Mouse (Mus musculus) embryo, embryonic 10.5 days (tissue): ENCODE measurements around the gene Disp1.

Experiments used
- DNase-seq: peaks from one replicate; pipeline ENCODE4 v3.0.0-alpha.2; 2015; ENCODE audit warnings: low spot score

Disp1 gene

DNA sequence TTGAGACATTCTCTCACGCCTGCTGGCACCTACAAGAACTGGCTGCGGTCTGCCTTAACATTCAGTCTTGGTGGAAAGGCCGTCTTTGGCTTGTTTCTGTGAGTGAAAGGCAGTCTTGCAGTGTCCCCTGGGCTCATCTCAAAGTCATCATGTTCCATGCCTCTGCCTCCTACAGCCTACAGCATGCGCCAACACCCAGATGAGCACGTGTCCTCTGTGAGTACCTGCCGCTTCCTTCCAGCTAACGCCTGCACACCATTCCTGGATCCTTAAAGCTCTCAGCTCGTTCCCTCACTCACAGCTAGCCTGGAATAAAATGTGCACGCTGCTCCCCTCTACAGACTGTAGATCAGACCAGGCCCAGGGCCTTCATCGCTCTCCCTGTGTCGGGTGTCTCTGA, 60.3 kb downstream of the Disp1 start:
- DNase-seq = no peak

DNA sequence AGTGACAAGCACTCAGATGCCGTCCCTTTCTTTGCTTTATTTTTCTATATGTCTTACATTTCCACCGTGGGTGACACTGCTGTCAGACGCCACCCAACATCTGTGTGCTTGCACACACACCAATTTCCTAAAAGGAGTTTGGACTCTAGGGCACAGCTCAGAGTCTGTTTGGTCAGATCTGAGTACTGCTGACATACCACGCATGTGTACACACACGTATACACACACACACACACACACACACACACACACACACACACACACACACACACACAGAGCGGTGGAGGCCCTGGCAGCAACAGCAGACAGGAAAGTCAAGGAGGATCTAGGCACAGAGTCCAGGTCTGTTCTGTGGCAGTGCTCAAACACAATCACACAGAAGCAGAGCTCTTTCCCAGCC, 61.1 kb downstream of the Disp1 start:
- DNase-seq = no peak

DNA sequence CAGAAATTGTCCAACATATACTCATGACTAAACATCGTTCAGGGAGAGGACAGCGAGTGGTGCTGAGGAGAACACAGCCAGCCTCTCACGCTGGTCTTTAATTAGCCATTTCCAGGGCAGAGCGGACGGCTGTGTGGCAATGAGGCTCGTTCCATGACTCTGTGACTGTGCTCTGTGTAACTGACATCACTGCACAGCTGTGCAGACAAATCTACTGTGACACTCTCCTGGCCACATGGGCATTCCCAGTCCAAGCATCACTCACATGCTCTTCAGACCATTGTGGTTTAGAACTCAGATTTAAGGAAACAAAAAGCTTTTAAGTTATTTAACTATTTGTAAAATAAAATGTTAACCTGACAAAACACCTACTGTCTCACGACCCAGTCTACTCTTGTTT, 62.1 kb downstream of the Disp1 start:
- no peak for DNase-seq

DNA sequence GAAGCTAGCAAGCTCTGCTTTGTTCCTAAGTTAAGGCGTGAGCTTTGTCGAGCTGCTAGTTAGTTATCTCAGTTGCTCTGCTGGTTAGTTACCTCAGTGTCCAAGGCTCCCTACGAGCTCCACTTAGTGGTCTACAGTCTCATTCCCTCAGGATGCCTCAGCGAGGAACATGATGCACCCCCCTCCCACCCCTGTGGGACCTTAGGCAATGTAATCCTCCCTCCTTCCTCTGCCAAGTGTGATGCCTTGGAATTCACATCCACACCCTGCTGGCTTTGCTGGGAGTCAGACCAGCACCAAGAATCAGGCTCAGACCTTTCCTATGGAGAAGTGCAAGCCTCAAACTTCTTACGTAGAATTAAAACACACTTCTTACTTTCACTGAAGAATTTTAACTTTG, 65.7 kb downstream of the Disp1 start:
- DNase-seq = no peak

DNA sequence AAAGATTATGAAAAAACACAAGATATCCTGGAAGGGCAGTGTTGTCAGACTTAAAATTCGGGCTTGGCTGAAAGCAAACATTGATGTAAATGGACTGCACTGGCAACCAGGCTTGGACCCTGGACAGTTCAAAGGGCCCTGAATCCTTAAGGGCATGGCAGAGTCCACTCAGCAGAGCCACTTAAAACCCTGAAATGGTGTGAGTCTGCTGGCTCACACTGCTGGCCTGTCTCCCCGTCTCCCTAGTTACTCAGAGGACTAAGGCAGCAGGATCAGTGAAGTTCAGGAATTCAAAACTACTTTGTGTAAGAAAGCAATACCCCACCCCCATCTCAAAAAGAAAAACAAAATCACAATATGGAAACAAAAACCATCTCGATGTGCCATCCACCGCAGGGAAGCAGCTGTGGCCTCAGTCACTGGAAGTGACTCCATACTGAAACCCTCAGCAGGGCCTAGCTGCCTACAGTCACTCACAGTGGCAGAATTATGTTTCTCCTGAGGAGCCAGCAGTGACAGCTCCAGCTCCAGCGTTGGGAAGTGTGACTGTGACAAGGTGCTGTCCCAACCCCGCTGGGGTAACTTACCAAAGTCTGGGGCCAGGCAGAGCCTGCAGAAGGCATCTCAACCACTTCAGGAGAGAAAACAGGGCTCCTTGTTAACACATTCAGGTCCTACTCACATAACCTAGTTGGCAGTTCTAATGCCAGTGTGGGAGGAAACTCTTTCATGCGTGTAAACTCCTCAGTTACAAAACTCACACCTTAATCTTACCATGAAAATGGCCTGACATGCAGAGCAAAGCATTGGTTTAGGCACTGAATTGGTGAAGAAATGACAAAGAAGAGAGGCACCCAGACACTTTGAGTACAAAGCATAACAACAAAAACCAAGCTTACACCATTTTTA, 66.8 kb downstream of the Disp1 start:
- no peak for DNase-seq

- no peak for DNase-seq
Measured at GRCm38 (mm10) chr1:183153354-183153753, 68.0 kb downstream of the Disp1 start.

- DNase-seq = no peak
Measured at GRCm38 (mm10) chr1:183151510-183152319, 69.6 kb downstream of the Disp1 start.

DNA sequence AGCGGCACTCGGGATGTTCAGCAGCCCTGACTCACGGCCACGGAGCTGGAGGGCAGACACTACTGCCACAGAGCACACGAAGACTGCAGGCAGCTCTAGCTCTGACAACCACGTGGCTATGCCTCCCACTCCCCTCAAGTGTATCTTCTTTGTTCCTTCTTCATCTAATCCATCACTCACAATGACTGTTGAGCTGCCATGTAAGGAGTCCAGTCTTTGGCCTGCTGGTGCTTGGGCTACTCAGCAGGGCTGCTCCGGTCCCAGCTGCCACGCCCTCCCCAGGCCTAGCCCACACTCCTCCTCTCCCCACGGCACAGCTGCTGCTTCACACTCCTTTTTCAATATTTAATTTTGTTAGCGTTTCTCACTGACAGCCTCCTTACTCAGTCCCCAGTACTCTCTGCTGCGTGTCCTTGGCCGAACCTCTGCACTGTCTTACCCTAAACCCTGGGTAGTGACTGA, 70.9 kb downstream of the Disp1 start:
- DNase-seq = peak; percentile 50

DNA sequence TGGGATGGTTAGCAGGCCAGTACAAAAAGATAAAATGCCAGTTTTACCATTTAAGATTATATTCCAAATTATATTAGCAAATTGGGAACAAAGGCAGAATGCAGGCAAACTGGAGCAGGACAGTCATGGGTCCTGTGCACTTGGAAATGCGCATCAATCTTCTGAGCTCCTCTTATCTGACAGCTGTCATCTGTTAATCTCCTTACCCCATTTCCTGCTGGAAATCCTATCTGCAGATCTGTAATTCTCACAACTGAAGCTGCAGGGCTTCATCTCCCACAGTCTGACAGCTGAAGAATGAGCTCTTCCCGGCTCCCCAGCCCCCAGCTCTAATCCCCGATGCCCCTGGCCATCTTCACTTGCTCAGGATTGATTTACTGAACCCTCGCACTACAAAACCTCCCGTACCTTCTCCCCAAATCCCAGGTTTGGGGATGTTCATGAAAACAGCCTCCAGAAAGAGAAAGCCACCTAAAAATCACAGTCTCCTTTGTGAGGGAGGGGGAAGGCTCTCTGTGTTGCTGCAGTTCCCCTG, 71.7 kb downstream of the Disp1 start:
- no peak for DNase-seq

GRCm38 (mm10) chr1:183147438-183147841, 73.9 kb downstream of the Disp1 start:
- DNase-seq = peak; percentile 89

- DNase-seq = peak; percentile 51
Measured at GRCm38 (mm10) chr1:183146795-183147194, 74.5 kb downstream of the Disp1 start.

DNA sequence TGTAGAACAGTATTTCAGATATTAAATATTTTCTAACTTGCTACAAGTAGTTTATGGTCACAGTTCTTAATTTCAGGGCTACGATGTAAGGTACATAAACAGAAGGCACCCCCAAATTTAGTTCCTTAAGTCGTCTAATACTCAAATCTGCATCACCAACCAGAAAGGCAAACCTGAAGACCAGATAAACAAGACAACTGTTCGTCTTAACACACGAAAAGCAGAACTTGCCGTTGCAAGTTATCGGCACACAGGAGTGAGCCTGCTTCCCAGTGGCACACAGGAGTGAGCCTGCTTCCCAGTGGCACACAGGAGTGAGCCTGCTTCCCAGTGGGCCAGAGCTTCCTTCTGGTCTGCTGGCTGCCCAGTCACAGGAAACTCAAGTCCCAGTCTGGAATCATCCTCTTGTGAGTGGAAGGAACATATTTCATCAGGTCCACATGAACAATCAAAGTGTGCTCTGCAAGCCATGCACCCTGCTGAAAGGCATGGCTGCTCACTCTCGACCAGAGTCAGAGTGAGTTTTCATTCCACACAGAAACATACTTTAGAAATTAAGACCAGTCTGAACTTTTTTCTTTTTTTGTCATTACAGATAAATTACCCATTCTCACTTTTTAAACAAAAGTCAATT, 75.1 kb downstream of the Disp1 start:
- DNase-seq = no peak

- no peak for DNase-seq
Measured at GRCm38 (mm10) chr1:183144602-183145205, 76.6 kb downstream of the Disp1 start.

DNA sequence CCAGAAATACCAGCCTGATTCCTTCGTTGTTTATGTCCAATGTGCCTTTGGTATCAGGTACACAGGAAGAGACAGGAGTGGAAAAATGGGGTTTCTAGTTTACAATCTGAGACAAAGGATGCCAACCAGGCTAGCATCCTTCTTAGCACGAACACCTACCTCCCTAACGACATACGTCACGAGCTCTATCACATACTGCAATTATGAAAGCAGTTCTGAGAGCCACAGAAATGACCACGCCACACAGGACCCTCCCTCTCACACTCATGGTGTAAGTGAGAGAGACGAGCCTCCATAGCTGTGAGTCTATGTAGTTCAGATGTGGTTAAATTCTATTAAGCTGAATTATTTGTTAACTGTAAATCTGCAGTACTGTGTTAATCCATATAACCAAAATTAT, 78.1 kb downstream of the Disp1 start:
- no peak for DNase-seq

- no peak for DNase-seq
Measured at GRCm38 (mm10) chr1:183142566-183142965, 78.8 kb downstream of the Disp1 start.

- no peak for DNase-seq
Measured at GRCm38 (mm10) chr1:183141329-183141728, 80.0 kb downstream of the Disp1 start.

DNA sequence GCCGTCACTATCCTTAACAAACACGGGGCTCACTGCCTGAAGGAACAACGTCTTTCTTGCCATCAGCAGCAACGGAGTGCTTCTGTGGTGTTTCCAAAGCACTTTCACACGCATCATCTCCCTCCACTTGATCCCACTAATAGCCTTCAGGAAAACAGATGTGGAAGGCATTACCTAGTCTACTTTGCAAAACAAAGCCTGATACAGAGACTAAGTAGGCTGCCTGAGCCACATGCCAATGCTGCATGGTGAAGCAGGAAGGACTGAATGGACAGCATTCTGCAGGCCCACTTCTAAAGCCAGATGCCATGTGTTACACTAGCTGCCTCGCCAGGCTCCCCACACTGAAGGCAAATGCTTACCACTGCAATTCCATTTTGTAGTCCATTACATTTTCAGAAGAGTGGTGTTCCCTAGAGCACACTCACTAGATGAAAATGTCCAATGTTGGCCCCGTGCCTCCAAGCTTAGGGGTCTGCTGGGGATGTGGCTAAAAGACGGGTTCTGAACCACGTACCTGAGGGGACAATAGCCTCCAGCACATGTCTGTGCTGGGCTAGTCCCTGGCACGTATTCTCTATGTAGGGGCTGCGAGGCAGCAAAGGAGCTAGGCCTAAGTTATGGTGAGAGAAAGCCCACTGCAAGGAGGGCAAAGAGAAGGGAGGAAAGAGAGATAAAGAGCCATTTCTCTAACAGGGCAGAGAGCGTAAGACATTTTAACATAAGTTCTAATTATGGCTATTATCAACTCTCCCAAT, 80.6 kb downstream of the Disp1 start:
- peak; percentile 40 for DNase-seq

DNA sequence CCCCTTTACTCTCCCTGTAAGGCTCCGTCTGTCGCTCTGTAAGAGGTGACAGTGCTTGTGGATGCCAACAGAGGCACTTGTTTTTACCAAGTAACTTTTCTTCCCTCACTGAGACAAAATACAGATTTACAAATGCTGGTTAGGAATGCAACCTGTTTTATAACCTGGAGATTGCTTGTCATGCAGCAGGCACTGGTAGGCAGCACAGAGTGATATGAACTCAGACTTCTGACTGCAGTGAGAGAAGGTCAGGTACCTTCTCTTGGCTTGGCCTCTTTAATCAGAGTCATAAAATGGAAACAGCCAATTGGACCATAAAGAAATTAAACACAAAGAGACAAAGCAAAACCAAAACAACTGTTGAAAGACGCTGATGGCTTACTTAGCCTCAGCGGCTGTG, 83.2 kb downstream of the Disp1 start:
- no peak for DNase-seq

DNA sequence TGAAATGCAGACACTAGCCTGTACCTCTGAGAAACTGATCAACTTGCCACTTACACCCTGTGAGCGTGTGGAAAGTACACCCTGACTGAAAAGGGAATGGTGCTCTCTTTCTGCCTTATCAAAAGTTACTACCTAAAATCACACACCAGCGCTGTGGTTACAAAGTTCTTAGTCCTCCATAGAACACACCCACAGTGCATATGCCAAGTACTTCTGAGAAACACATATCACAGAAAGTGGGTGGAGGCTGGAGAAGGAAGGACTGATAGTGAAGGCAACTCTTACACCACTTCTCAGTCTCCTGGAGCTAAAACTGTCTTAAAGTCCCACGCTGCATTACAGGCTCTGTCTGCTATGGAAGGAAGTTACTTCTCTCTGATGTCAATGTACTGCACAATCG, 86.9 kb downstream of the Disp1 start:
- no peak for DNase-seq

GRCm38 (mm10) chr1:183133440-183133839, 87.9 kb downstream of the Disp1 start:
- DNase-seq = no peak

- no peak for DNase-seq
Measured at GRCm38 (mm10) chr1:183127246-183127645, 94.1 kb downstream of the Disp1 start.
